13 mouse cellular contexts compared by ENCODE assay signal in genomic region chr13:34346748-34347147, GRCm38 (mm10). TPM values are rescaled to one million over a fixed set of nuclear protein-coding genes. Genes with fewer than 3 reads are reported as not detected.
A peak's percentile ranks its signal among the peaks of the same experiment; 100 is the strongest.
DNase-seq lines count a peak whose midpoint lies in the region; ATAC-seq and TF ChIP-seq lines count a peak whose summit lies in the region.
"Had no signal": no experiment of that assay in that cellular context is flagged by ENCODE, and none has a peak within 500 bp of the region (broad histone marks: within the 10 kb centered on the region; RNA-seq: fewer than 3 reads in every experiment).

No protein-coding gene starts in this region.

- WGBS in heart, embryonic 15.5 days, result 42% methylated on average over 4 of the region's 4 CpGs
- WGBS in heart, adult 2 months, result 38% methylated on average over 4 of the region's 4 CpGs
- WGBS in liver, embryonic 12.5 days (ENCODE audit: insufficient replicate concordance), result 11% methylated on average over 4 of the region's 4 CpGs
- WGBS in stomach, embryonic 15.5 days, result 51% methylated on average over 4 of the region's 4 CpGs

- no peak for TF ChIP-seq POLR2A in heart, adult 2 months (IDR thresholded peaks at IDR 0.05; ENCODE audit: insufficient read depth, low read depth, low read length)
- TF ChIP-seq POLR2A in brain, embryonic 14.5 days (IDR thresholded peaks at IDR 0.05; ENCODE audit: borderline replicate concordance, extremely low read depth, insufficient read depth, insufficient read length, poor library complexity, severe bottlenecking), result no peak

- 0 out of 2 replicates have a peak overlapping the region, but pooled peaks have one; percentile 86 for H3K4me2 ChIP-seq in heart, embryonic 15.5 days
- peak overlapping the region; percentile 81 for H3K4me2 ChIP-seq in liver, embryonic 12.5 days
- H3K4me2 ChIP-seq in stomach, embryonic 15.5 days, result no peak overlapping the region

- peaks cover 37% of the 10 kb centered on the region for H3K4me1 ChIP-seq in heart, embryonic 15.5 days (replicated peaks)
- peaks cover 1% of the 10 kb centered on the region for H3K4me1 ChIP-seq in heart, adult 2 months (ENCODE audit: control insufficient read depth, insufficient read depth, low read length)
- peaks cover 52% of the 10 kb centered on the region for H3K4me1 ChIP-seq in liver, embryonic 12.5 days
- 0 out of 2 replicates have a peak, but pooled peaks cover 9% of the 10 kb centered on the region for H3K4me1 ChIP-seq in stomach, embryonic 15.5 days

- ATAC-seq in heart, embryonic 15.5 days (replicated peaks; ENCODE audit: insufficient number of reproducible peaks, insufficient read depth, low FRiP score, low read depth), result no peak
- peak; percentile 45 for ATAC-seq in liver, embryonic 12.5 days
- ATAC-seq in stomach, embryonic 15.5 days (ENCODE audit: insufficient read depth, low FRiP score, low read depth), result peak; percentile 28; the same call in 1 of the 2 replicates

- no peak for DNase-seq in heart, adult 2 months
- peak; percentile 28 for DNase-seq in brain, embryonic 14.5 days (ENCODE audit: low read depth)
- no peak for DNase-seq in adrenal gland, postnatal 4 days (ENCODE audit: low spot score in 2 of 2)
- DNase-seq in kidney, adult 18-20 months, result no peak
- DNase-seq in left cerebral cortex, adult 2 months (ENCODE audit: extremely low spot score in 1 of 2, low spot score in 2 of 2), result no peak
- DNase-seq: adrenal gland, postnatal 10 days; B cell, adult 2 months; cerebellum, postnatal 14 days; gastrocnemius, postnatal 25 days had no signal

- no peak overlapping the region for H3K27ac ChIP-seq in heart, embryonic 15.5 days
- no peak overlapping the region for H3K27ac ChIP-seq in heart, adult 2 months
- H3K27ac ChIP-seq in liver, embryonic 12.5 days, result peak overlapping the region; percentile 96
- H3K27ac ChIP-seq in stomach, embryonic 15.5 days, result peak overlapping the region; percentile 23; the same call in 1 of the 2 replicates
- no peak overlapping the region for H3K27ac ChIP-seq in left cerebral cortex, adult 2 months
- H3K27ac ChIP-seq: midbrain, embryonic 10.5 days had no signal

- H3K36me3 ChIP-seq in heart, embryonic 15.5 days, result no peaks in the 10 kb centered on the region
- no peaks in the 10 kb centered on the region for H3K36me3 ChIP-seq in heart, adult 2 months (ENCODE audit: control insufficient read depth, insufficient read depth, low read length)
- H3K36me3 ChIP-seq in liver, embryonic 12.5 days, result peaks cover 9% of the 10 kb centered on the region
- no peaks in the 10 kb centered on the region for H3K36me3 ChIP-seq in stomach, embryonic 15.5 days
- H3K36me3 ChIP-seq: midbrain, embryonic 10.5 days had no signal

- no peak for TF ChIP-seq CTCF in heart, adult 2 months (IDR thresholded peaks at IDR 0.05)
- TF ChIP-seq CTCF in brain, embryonic 14.5 days (IDR thresholded peaks at IDR 0.05; ENCODE audit: borderline replicate concordance, extremely low read depth, insufficient read depth, insufficient read length), result no peak
- no peak for TF ChIP-seq CTCF in left cerebral cortex, adult 2 months (IDR thresholded peaks at IDR 0.05)

- H3K27me3 ChIP-seq in heart, embryonic 15.5 days, result peaks cover 2% of the 10 kb centered on the region; the same call in 1 of the 2 replicates
- H3K27me3 ChIP-seq in heart, adult 2 months (ENCODE audit: control insufficient read depth, insufficient read depth, low read length), result no peaks in the 10 kb centered on the region
- H3K27me3 ChIP-seq in liver, embryonic 12.5 days (replicated peaks), result no peaks in the 10 kb centered on the region
- no peaks in the 10 kb centered on the region for H3K27me3 ChIP-seq in stomach, embryonic 15.5 days (replicated peaks)

- no peaks in the 10 kb centered on the region for H3K9me3 ChIP-seq in heart, embryonic 15.5 days (replicated peaks)
- no peaks in the 10 kb centered on the region for H3K9me3 ChIP-seq in liver, embryonic 12.5 days (replicated peaks)
- no peaks in the 10 kb centered on the region for H3K9me3 ChIP-seq in stomach, embryonic 15.5 days
- H3K9me3 ChIP-seq: midbrain, embryonic 10.5 days had no signal

- intact Hi-C loops in heart, adult 2 months (cut with DNase I), result loop anchor here (10.0 kb wide), 1 partner anchor 288 kb away; no protein-coding TSS in a partner anchor
- intact Hi-C loops in left cerebral cortex, adult 2 months (cut with DNase I), result loop anchor here (10.0 kb wide), 2 partner anchors 272 to 302 kb away; partner anchors contain the start of gene Tubb2a

- H3K79me2 ChIP-seq in heart, adult 2 months (replicated peaks; ENCODE audit: control insufficient read depth, insufficient read depth, low read length), result no peaks in the 10 kb centered on the region

- H3K4me3 ChIP-seq in heart, embryonic 15.5 days, result no peak overlapping the region
- no peak overlapping the region for H3K4me3 ChIP-seq in heart, adult 2 months
- peak overlapping the region; percentile 99 for H3K4me3 ChIP-seq in liver, embryonic 12.5 days
- no peak overlapping the region for H3K4me3 ChIP-seq in stomach, embryonic 15.5 days (replicated peaks)
- H3K4me3 ChIP-seq in left cerebral cortex, adult 2 months, result no peak overlapping the region

- H3K9ac ChIP-seq in heart, embryonic 15.5 days, result no peak overlapping the region
- no peak overlapping the region for H3K9ac ChIP-seq in heart, adult 2 months (ENCODE audit: low read depth, low read length)
- H3K9ac ChIP-seq in liver, embryonic 12.5 days, result peak overlapping the region; percentile 100
- H3K9ac ChIP-seq in stomach, embryonic 15.5 days, result no peak overlapping the region

- TF ChIP-seq EP300 in heart, adult 2 months (IDR thresholded peaks at IDR 0.05; ENCODE audit: insufficient read depth, low read depth, low read length), result no peak

RNA-seq across cellular contexts. Expression of gene Slc22a23, which starts 1.8 kb away (rescaled TPM):
- polyA plus RNA-seq in heart, embryonic 15.5 days (2015; fragmentation: Nextera tagmentation; extraction: Ambion mirVana), result 2.5 and 4.8 TPM in 2 replicates
- total RNA-seq in heart, adult 2 months (2021), result 10 to 100 TPM; 11.1 to 14.2 TPM
- 12.1 and 12.2 TPM in 2 replicates for polyA plus RNA-seq in heart, adult 2 months (2012; rRNA removed)
- polyA plus RNA-seq in brain, embryonic 14.5 days (2012; rRNA removed), result 67.8 and 87.6 TPM in 2 replicates
- polyA plus RNA-seq in liver, embryonic 12.5 days (2016; fragmentation: Nextera tagmentation; extraction: Ambion mirVana), result 12.8 and 13.8 TPM in 2 replicates
- polyA plus RNA-seq in stomach, embryonic 15.5 days (2015; fragmentation: Nextera tagmentation; extraction: Ambion mirVana), result 3.7 and 3.9 TPM in 2 replicates
- 1 to 10 TPM; 7.9 to 8.6 TPM for total RNA-seq in adrenal gland, postnatal 4 days (2021)
- total RNA-seq in left cerebral cortex, adult 2 months (2021), result 10 to 100 TPM; 52.4 to 55.5 TPM

Comparison
In these comparisons a context has a peak if more than half of its experiments do, and no peak if none do; other contexts are left out.
1. H3K27ac ChIP-seq: peak in liver, embryonic 12.5 days (single experiment) and stomach, embryonic 15.5 days (single experiment); none in heart, embryonic 15.5 days (single experiment), heart, adult 2 months (single experiment) and left cerebral cortex, adult 2 months (single experiment).